Mouse (Mus musculus) intestine, embryonic 14.5 days (tissue): ENCODE measurements around the gene Wwc1. TPM values are rescaled to one million over a fixed set of nuclear protein-coding genes. Genes with fewer than 3 reads are reported as not detected.

Experiments used
- ATAC-seq: fragments of 200-750 bp; cut with Nextera tagmentation; replicated peaks from 2 replicates; pipeline ENCODE4 v1.8.0; 2017; ENCODE audit warnings: low read depth, moderate number of reproducible peaks, moderate TSS enrichment, moderate library complexity; ENCODE audit not compliant: low FRiP score, low TSS enrichment
- DNase-seq: peaks from one replicate; pipeline ENCODE4 v3.0.0-alpha.2; 2018; ENCODE audit warnings: low spot score
- H3K27ac ChIP-seq: fragments of 300-500 bp; sonication (generic); 2 replicates; pipeline ENCODE4 v1.5.1; 2014; ENCODE audit warnings: low read depth, mild to moderate bottlenecking, control low read depth
- H3K27me3 ChIP-seq: fragments of 300-500 bp; sonication (generic); replicated peaks from 2 replicates; pipeline ENCODE4 v1.6.1; 2014; ENCODE audit warnings: low read length, control low read depth; ENCODE audit not compliant: control insufficient read depth, insufficient read depth
- H3K36me3 ChIP-seq: fragments of 300-500 bp; sonication (generic); 2 replicates; pipeline ENCODE4 v1.6.1; 2014; ENCODE audit warnings: low read length, control low read depth; ENCODE audit not compliant: control insufficient read depth, insufficient read depth
- H3K4me1 ChIP-seq: fragments of 300-500 bp; sonication (generic); replicated peaks from 2 replicates; pipeline ENCODE4 v1.6.1; 2014; ENCODE audit warnings: low read length, control low read depth, mixed read lengths; ENCODE audit not compliant: control insufficient read depth, insufficient read depth
- H3K4me2 ChIP-seq: fragments of 300-500 bp; sonication (generic); 2 replicates; pipeline ENCODE4 v1.6.1; 2014; ENCODE audit warnings: low read length
- H3K4me3 ChIP-seq: fragments of 300-500 bp; sonication (generic); 2 replicates; pipeline ENCODE4 v1.5.1; 2014; ENCODE audit warnings: low read depth, low read length, control low read depth, mixed read lengths
- H3K9ac ChIP-seq: fragments of 300-500 bp; sonication (generic); 2 replicates; pipeline ENCODE4 v1.6.1; 2014; ENCODE audit warnings: mild to moderate bottlenecking, low read length
- H3K9me3 ChIP-seq: fragments of 300-500 bp; sonication (generic); 2 replicates; pipeline ENCODE4 v1.6.1; 2016; ENCODE audit warnings: low read length, control low read depth; ENCODE audit not compliant: control insufficient read depth
- WGBS: fragments of 180-500 bp; shearing (Covaris S2); extraction: QIAGEN DNeasy Blood & Tissue Kit; methylation state at CpG from one replicate; pipeline ENCODE4 v1.1.7; 2014; 5-methylcytosine and 5-hydroxymethylcytosine counted together
- polyA plus RNA-seq: library from polyadenylated mRNA; unstranded; fragments of >200 nt; fragmentation: Nextera tagmentation; extraction: Ambion mirVana; gene quantifications from 2 replicates; pipeline ENCODE4 v1.2.1, GENCODE M21; 2014

Gene Wwc1
- polyA plus RNA-seq, 1 experiment from 2014 or later = 12.4 TPM

DNA sequence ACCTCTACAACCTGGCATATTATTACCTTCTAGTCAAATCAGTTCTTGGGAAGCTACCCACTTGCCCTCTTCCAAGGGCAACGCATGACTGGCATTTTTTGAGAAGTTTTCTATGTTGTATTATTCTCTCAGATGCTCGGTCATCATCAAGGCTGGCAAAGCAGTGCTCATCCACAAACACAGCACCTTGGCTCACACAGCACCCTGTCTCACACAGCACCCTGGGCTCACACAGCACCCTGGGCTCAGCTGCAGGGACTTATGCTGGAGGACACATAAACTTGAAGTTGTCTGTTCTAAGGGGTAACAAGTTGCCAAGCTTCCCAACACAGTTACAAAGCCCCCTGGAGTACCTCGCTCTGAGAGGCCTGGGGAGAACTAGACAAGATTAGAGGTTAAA lies 2.5 kb downstream of the Wwc1 start:
- peaks cover 23% of the 10 kb centered on the region for H3K27me3 ChIP-seq
- no peak overlapping the region for H3K4me2 ChIP-seq
- no peak for ATAC-seq
- no peak overlapping the region for H3K9ac ChIP-seq
- no peaks in the 10 kb centered on the region for H3K36me3 ChIP-seq
- H3K4me3 ChIP-seq = no peak overlapping the region
- H3K9me3 ChIP-seq = no peaks in the 10 kb centered on the region
- WGBS = 87% methylated on average over 3 of the region's 3 CpGs
- DNase-seq = no peak
- H3K27ac ChIP-seq = no peak overlapping the region
- H3K4me1 ChIP-seq = peaks cover 7% of the 10 kb centered on the region; the same call in 1 of the 2 replicates

GRCm38 (mm10) chr11:35977096-35977495 lies 3.2 kb downstream of the Wwc1 start:
- no peaks in the 10 kb centered on the region for H3K36me3 ChIP-seq
- peaks cover 23% of the 10 kb centered on the region for H3K27me3 ChIP-seq
- no peak overlapping the region for H3K27ac ChIP-seq
- ATAC-seq = no peak
- DNase-seq = no peak
- H3K4me3 ChIP-seq = no peak overlapping the region
- H3K9ac ChIP-seq = no peak overlapping the region
- H3K9me3 ChIP-seq = no peaks in the 10 kb centered on the region
- 63% methylated on average over 6 of the region's 6 CpGs for whole genome bisulfite sequencing
- no peak overlapping the region for H3K4me2 ChIP-seq
- peaks cover 7% of the 10 kb centered on the region; the same call in 1 of the 2 replicates for H3K4me1 ChIP-seq

DNA sequence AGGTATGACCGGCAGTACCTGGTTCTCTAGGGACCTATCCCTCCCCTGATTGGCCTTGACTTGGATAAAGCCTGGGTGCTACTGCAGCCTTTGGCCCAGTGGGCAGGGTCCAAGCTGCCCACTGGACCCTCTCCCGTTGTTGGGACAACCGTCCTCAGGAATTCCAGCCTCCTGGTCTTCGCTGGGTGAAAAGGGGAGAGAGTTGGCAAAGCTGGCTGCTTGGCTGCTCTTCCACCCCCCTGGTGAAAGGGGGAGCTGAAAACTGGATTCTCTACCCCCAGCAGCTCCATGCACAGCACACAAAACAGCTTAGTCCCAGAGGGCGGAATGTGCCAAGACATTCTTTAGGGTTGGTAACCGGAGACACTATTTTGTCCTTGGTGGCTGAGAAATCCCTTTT lies 3.8 kb downstream of the Wwc1 start:
- H3K4me2 ChIP-seq = no peak overlapping the region
- H3K36me3 ChIP-seq = no peaks in the 10 kb centered on the region
- H3K4me3 ChIP-seq = no peak overlapping the region
- 65% methylated on average over 6 of the region's 6 CpGs for whole genome bisulfite sequencing
- DNase-seq (no peak), ATAC-seq (no peak)
- H3K27me3 ChIP-seq = peaks cover 17% of the 10 kb centered on the region
- no peaks in the 10 kb centered on the region for H3K9me3 ChIP-seq
- no peak overlapping the region for H3K9ac ChIP-seq
- H3K27ac ChIP-seq = no peak overlapping the region
- H3K4me1 ChIP-seq = peaks cover 7% of the 10 kb centered on the region; the same call in 1 of the 2 replicates

- Histone ChIP-seq H3K36me3 (no peaks in the 10 kb centered on the region), H3K4me3 (no peak overlapping the region), H3K9me3 (no peaks in the 10 kb centered on the region), H3K27me3 (peaks cover 17% of the 10 kb centered on the region), H3K4me1 (peaks cover 7% of the 10 kb centered on the region; the same call in 1 of the 2 replicates), H3K4me2 (no peak overlapping the region), H3K9ac (no peak overlapping the region), H3K27ac (no peak overlapping the region)
- 86% methylated on average over 6 of the region's 6 CpGs for WGBS
- DNase-seq (no peak), ATAC-seq (no peak)
Measured at GRCm38 (mm10) chr11:35974632-35975450, 5.5 kb downstream of the Wwc1 start.

DNA sequence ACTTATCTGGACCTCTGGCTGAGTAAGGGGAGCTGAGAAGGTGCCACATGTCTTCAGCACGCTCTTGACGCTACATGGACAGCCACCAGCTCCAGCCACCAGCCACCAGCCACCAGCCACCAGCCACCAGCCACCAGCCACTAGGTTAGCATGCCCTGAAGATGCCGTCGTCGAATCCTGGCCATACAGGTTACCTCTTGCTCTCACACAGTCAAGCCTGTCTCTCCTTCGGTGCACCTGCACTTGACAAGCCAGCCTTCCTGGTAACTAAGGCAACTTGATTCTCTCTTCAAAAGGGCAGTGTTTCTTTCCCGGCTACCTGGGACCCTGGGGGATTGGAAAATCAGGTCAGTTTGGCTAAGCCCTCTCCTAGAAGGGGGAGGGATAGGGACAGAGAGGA lies 7.2 kb downstream of the Wwc1 start:
- no peaks in the 10 kb centered on the region; the same call in 1 of the 2 replicates for H3K4me1 ChIP-seq
- H3K27ac ChIP-seq = no peak overlapping the region
- no peak overlapping the region for H3K4me2 ChIP-seq
- H3K36me3 ChIP-seq = no peaks in the 10 kb centered on the region
- ATAC-seq = no peak
- H3K4me3 ChIP-seq = no peak overlapping the region
- 56% methylated on average over 7 of the region's 7 CpGs for WGBS
- H3K9me3 ChIP-seq = no peaks in the 10 kb centered on the region
- H3K9ac ChIP-seq = no peak overlapping the region
- no peak for DNase-seq
- 0 out of 2 replicates have a peak, but pooled peaks cover 3% of the 10 kb centered on the region for H3K27me3 ChIP-seq

DNA sequence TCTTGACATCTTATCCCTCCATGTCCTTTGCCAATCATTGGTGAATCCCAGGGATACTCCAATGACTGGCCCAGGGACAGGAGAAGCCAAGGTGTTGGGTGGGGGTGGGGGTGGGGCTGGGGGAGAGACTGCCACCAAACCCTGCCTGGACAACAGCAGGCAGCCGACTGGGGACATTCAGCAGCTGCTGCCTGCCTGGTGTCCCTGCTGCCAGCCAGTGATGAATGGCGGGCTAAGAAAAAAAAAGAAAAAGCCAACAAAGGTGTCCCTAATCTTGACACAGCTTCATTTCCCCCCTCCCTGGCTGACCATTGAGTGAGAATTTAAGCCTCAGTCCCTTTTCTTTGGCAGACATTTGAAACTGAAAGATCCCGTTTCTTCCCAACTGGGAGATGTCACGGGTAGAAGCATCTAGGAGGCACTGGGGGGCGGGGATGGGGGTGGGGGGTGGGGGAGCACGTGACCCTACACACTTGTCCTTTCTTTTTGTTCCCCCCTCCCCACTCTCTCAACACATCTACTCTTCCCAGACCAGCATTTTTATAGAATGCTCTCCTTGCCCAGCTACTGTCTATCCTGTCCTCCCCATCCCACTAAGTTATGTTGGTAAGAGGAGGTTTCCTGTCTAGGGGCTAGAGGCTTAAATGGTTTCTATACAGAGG lies 7.9 kb downstream of the Wwc1 start:
- no peak overlapping the region for H3K27ac ChIP-seq
- DNase-seq = no peak
- no peak overlapping the region for H3K9ac ChIP-seq
- H3K36me3 ChIP-seq = no peaks in the 10 kb centered on the region
- WGBS = 16% methylated on average over 6 of the region's 6 CpGs
- H3K4me3 ChIP-seq = no peak overlapping the region
- H3K4me1 ChIP-seq = no peaks in the 10 kb centered on the region; the same call in 1 of the 2 replicates
- ATAC-seq = no peak
- no peaks in the 10 kb centered on the region for H3K9me3 ChIP-seq
- H3K4me2 ChIP-seq = no peak overlapping the region
- H3K27me3 ChIP-seq = 0 out of 2 replicates have a peak, but pooled peaks cover 3% of the 10 kb centered on the region

- Histone ChIP-seq H3K4me3 (no peak overlapping the region), H3K4me1 (no peaks in the 10 kb centered on the region; the same call in 1 of the 2 replicates), H3K9ac (no peak overlapping the region), H3K27ac (no peak overlapping the region), H3K9me3 (no peaks in the 10 kb centered on the region), H3K27me3 (no peaks in the 10 kb centered on the region), H3K36me3 (no peaks in the 10 kb centered on the region), H3K4me2 (no peak overlapping the region)
- DNase-seq (peak; percentile 64), ATAC-seq (peak; percentile 36)
- 68% methylated on average over 19 of the region's 19 CpGs for WGBS
Measured at GRCm38 (mm10) chr11:35970806-35971705, 9.3 kb downstream of the Wwc1 start.

- no peaks in the 10 kb centered on the region for H3K36me3 ChIP-seq
- no peaks in the 10 kb centered on the region for H3K9me3 ChIP-seq
- 89% methylated on average over 10 of the region's 10 CpGs for WGBS
- H3K9ac ChIP-seq = no peak overlapping the region
- no peaks in the 10 kb centered on the region; the same call in 1 of the 2 replicates for H3K4me1 ChIP-seq
- H3K4me3 ChIP-seq = no peak overlapping the region
- no peak overlapping the region for H3K4me2 ChIP-seq
- DNase-seq (no peak), ATAC-seq (no peak)
- H3K27me3 ChIP-seq = no peaks in the 10 kb centered on the region
- H3K27ac ChIP-seq = no peak overlapping the region
Measured at GRCm38 (mm10) chr11:35968291-35968690, 12.0 kb downstream of the Wwc1 start.
